Mouse (Mus musculus) gastrocnemius, adult 2 months (tissue): ENCODE data around the gene March1. TPM values are rescaled to one million over a fixed set of nuclear protein-coding genes. Genes with fewer than 3 reads are reported as not detected.
"Not testable (repeated sequence)": the region's sequence is repeated elsewhere in the genome, so short reads cannot be mapped to it uniquely, and the experiment has no call there.

Experiments used
- DNase-seq: peaks from one replicate; pipeline ENCODE4 v3.0.0; 2022
- H3K27ac ChIP-seq: fragments of 200-600 bp; 2 replicates; pipeline ENCODE4 v1.8.1; 2022; ENCODE audit warnings: mild to moderate bottlenecking
- H3K4me3 ChIP-seq: fragments of 200-600 bp; 2 replicates; pipeline ENCODE4 v1.8.1; 2022; ENCODE audit warnings: mild to moderate bottlenecking, moderate library complexity
- CTCF ChIP-seq: fragments of 200-600 bp; IDR thresholded peaks from 2 replicates; pipeline ENCODE4 v1.8.1; 2022; ENCODE audit warnings: antibody characterized with exemption, mild to moderate bottlenecking, moderate library complexity
- intact Hi-C: fragments of 180-260 bp; cut with DNase I; formaldehyde crosslinking; loops from one replicate; pipeline ENCODE4 v1.15.1; 2025
- total RNA-seq, 2 experiments: library from RNA; stranded (reverse); gene quantifications; 2 replicates each; pipeline ENCODE4 v1.2.3; 2021

Gene March1
- total RNA-seq, 2 experiments from 2014 or later = 0.20 to 0.42 TPM

DNA sequence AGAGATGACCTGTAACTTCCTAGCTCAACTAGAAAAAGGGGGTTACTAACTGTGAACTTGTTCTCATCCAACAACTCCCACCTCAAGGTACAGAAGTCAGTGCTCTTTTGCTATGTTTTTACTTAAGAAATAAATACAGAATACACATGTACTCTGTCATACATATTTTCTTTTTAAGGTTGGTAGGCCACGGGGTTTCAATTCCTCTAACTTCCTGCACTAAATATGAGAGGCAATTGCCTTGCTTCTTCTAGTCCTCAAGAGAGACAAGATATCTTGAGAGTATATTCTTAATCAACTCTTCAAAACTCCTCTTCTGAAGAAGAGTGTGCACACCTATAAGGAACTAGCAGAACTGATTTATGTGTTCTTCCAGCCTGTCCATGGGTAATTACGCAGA lies 797.5 kb downstream of the March1 start:
- H3K27ac ChIP-seq = no peak overlapping the region
- no peak for TF ChIP-seq CTCF
- intact Hi-C loops = no loop called here
- no peak overlapping the region for H3K4me3 ChIP-seq
- DNase-seq = no peak

DNA sequence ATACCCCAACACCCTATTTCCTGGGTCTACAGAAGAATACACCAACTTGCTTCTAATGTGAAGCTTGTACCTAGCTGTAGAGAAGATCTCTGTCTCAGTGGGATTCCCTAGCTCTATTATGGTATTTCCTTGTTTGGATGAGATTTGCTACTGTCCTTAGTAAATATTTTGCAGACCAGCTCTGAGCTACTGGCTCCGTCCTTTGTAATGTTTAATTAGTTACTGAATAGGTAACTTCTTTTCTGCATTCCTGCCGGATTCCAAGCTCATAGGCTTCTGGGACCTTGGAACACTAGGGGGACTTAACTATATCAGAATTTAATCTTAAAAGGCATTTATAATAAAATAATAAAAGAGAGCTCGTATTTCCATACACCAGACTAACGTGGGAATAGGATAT lies 799.9 kb downstream of the March1 start:
- H3K4me3 ChIP-seq, intact Hi-C loops, DNase-seq, H3K27ac ChIP-seq: not testable (repeated sequence)

DNA sequence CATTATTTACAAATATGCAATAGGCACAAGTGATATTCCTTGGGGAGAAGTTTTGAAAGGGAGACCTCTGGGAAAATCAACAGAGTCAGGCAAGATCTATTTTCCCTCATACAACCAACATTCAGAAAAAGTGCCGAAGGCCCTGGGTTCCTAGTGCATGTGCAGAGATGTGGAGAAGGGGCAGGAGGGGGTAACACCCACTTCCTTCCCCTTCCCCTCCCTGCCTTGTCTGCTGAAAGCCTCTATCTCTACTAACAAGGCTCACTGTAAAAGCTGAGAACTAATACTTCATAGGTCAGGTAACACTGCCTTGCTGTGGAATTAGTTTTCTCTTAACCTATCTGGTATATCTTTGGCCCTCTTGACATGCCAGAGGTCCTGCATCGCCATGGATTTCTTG lies 812.9 kb downstream of the March1 start:
- no peak for TF ChIP-seq CTCF
- Histone ChIP-seq H3K4me3 (no peak overlapping the region), H3K27ac (no peak overlapping the region)
- intact Hi-C loops = no loop called here
- no peak for DNase-seq

DNA sequence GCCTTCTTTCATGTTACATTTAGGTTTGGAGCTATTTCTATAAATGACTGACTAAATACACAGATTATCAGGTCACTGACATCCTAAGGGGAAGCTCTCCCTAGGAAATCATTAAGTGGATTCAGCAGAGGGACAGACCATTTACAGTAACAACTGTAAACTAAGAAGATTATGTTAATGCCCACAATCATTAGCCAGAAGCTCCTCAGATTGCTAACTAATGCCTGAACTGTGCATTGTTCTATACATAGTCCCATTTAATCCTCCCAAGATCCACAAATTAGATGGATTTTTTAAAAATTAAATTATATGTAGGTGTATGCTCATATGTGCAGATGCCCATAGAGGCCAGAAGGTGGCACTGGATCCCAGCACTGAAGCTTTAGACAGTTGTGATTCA lies 815.9 kb downstream of the March1 start:
- H3K4me3 ChIP-seq = no peak overlapping the region
- DNase-seq = no peak
- TF ChIP-seq CTCF = no peak
- H3K27ac ChIP-seq = no peak overlapping the region
- intact Hi-C loops = no loop called here

DNA sequence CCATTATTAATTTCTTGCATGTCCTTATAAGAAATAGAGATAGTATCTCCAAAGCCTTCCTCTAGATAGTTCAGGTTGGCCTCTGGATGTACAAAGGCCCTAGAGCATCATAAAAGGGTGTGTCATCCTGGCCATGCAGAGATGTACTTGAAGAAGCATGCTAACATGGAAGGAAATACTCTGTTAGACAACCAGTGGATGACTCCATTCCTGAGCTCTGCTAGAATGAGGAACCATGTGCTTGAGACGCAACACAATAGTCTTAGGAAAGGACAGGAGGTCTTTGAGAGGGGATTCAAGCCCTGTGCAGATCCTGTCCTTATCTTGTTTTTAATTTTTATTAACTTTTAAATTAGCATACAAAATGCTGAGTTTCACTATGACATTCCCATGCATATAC lies 819.1 kb downstream of the March1 start:
- no peak overlapping the region for H3K27ac ChIP-seq
- no peak for TF ChIP-seq CTCF
- H3K4me3 ChIP-seq = no peak overlapping the region
- intact Hi-C loops = no loop called here
- no peak for DNase-seq

DNA sequence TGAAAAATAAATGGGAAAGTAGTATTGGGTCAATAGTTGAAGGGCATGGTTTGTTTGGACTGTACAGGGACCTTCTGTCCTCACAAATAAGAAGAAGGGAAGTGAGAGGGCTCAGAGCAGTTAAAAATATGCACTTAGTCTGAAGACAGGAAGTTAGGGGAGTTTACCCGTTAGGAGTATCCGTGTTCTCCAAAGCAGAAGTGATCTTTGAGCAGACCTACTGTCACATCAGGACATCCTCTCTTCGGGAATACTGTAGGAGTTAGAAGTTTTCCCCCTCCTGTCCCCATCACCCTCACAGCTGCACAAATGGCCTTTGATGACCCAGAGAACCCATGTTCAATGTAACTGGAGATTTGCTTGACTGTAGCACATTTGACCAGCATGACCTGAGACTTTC lies 820.2 kb downstream of the March1 start:
- Histone ChIP-seq H3K27ac (no peak overlapping the region), H3K4me3 (no peak overlapping the region)
- intact Hi-C loops = no loop called here
- TF ChIP-seq CTCF = no peak
- no peak for DNase-seq

DNA sequence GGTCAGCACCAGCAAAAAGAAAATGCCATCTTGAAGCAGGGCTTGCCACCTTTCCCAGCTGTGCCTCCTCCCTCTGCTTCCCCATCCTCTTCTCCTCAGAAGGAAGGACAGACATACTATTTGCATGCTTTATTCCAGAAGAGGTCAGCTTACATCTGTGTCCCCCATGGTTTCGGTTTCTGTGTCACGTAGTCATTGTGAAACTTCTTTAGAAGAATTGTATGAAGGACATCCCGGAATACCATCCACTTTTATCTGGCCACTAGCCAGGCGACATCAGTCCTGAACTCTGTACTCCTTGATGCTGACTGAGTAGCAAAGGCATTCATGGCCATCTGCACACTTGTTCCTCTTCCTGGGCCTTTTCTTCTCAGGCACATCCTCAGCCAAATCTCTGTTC lies 820.8 kb downstream of the March1 start:
- H3K4me3 ChIP-seq = no peak overlapping the region
- intact Hi-C loops = no loop called here
- TF ChIP-seq CTCF = no peak
- DNase-seq = peak; percentile 29
- no peak overlapping the region for H3K27ac ChIP-seq

DNA sequence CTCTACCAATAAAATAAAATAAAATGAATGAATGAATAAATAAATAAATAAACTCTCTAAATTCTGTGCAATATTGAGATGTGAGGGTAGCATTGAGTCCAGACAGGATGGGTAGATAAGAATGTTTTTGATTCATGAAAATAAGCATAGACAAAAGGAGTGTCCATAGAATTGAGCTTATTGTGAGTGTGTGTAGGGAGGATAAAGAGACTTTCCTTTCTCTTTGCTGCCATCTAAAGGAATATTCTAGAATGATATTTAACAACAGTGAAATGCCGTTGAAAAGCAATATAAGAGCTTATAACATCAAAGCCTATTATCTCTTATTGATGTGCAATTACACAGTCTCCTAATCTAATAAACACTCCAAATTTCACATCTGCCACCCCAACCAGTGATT lies 823.4 kb downstream of the March1 start:
- no peak overlapping the region for H3K4me3 ChIP-seq
- intact Hi-C loops = no loop called here
- no peak overlapping the region for H3K27ac ChIP-seq
- TF ChIP-seq CTCF = peak; percentile 8; the same call in 1 of the 2 replicates
- DNase-seq = no peak

DNA sequence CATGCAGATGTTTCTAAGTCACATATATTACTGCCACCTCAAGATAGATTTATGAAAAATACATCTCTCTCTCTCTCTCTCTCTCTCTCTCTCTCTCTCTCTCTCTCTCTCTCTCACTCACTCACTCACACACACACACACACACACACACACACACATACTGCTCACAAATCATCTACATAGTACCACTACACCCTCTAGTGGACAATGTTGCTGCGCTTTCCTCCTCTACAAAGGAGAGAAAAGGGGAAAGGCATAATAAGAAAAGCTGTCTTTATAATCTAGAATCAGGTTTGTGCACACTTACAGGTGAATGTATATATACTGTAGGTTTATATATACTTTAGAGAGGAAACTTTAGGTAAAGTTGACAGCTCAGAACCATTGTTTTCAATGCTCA lies 825.1 kb downstream of the March1 start:
- DNase-seq = no peak
- no peak overlapping the region for H3K27ac ChIP-seq
- no peak overlapping the region for H3K4me3 ChIP-seq
- peak; percentile 23; the same call in 1 of the 2 replicates for TF ChIP-seq CTCF
- intact Hi-C loops = no loop called here

DNA sequence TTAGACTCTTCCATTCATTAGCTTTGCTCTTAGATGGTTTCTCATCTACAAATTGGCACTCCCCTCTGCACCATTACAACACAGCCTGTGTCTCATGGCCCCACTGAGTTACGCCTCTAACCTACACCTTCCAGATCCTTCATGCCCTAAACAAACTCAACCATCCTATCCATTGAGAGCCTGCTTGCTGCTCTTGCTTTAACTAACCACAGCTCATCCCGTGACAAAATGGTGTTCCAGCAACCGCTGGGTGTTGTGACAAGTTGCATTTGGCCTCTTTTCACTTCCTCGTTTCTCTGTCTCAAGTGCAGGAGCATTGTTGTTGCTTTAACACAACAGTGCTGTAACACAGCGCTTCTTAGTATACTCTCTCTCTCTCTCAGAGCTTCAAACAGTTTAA lies 826.4 kb downstream of the March1 start:
- intact Hi-C loops = no loop called here

DNA sequence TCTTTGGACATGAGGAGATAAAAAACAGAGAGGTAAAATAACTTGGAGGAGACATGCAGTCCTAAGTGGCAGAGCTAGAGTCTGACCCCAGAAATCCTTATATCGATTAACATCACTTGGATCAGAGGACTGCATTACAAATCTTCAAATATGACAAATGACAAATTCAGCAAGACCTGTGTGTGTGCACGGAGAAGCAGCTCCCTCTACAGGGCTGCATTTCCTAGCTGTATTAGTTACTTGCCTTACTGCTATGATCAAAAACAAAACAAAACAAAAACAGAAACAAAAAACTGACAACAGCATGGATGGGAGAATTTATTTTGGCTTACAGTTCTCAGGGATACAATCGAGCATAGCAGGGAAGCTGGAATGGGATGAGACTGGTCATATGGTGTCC lies 827.7 kb downstream of the March1 start:
- intact Hi-C loops = no loop called here
- Histone ChIP-seq H3K4me3 (no peak overlapping the region), H3K27ac (no peak overlapping the region)
- no peak for TF ChIP-seq CTCF
- no peak for DNase-seq

More for the DNA sequence above, 826.4 kb downstream of the March1 start:
- no peak for TF ChIP-seq CTCF
- DNase-seq = no peak
- Histone ChIP-seq H3K4me3 (no peak overlapping the region), H3K27ac (no peak overlapping the region)

DNA sequence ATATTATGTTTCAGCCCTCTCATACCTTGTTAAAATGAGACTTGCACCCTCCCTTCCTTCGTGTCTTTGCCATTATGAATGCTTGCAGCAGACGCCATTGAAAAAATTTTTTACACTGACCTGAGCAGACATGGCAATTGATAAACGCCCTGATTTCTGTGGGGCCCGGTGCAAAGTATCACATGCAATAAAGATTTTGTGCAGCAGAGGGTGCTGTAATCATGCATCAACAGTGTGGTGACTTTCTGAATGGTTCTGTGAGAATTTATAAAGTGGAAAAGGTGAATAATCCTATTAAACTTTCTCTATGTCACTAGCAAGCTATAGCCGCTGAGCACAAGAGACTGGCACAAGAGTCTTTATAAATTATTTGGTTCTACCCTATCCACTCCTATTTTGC lies 833.0 kb downstream of the March1 start:
- no peak for DNase-seq
- Histone ChIP-seq H3K4me3 (no peak overlapping the region), H3K27ac (no peak overlapping the region)
- peak; percentile 74 for TF ChIP-seq CTCF
- intact Hi-C loops = loop anchor here (2.0 kb wide), 1 partner anchor 46 kb away; no protein-coding TSS in a partner anchor

DNA sequence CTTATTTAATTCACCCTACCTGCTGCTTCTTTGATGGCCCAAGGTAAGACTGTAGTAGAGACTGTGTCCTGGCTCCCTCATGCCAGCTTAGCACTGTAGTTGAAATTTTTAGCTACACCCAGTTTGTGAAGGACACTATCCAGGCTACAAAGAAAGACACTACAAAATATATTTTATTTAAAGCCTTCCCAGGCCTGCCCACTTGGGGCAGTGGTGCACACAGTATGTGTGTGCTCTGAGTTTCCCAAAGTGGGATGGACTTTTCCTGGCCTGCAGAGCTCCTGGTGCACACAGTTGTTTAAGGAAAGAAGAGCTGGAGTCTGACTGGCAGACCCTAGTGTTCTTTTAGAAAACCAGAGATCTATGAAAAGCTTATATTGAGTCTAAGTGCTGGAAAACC lies 839.4 kb downstream of the March1 start:
- intact Hi-C loops = no loop called here

DNA sequence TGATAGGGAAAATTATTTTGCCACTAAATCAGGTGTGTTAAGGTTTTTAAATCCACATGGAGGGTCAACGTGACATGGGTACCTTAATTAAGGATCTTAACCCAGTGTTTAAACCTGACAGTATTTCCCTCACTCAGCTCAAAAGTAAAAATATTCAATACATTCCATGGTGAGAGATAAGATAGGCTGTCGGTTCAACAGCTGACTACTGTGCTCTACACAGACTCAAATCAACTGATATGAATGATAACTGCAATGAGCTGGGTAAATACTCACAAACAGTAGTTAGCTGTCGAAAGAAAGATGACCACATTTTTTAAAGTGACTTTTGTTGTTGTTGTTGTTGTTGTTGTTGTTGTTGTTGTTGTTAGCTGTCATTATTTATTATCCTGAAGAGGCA lies 852.1 kb downstream of the March1 start:
- intact Hi-C loops = no loop called here
- DNase-seq = no peak
- H3K27ac ChIP-seq = no peak overlapping the region
- TF ChIP-seq CTCF = no peak
- H3K4me3 ChIP-seq = no peak overlapping the region

More for the DNA sequence above, 839.4 kb downstream of the March1 start:
- peak; percentile 7; the same call in 1 of the 2 replicates for TF ChIP-seq CTCF
- no peak overlapping the region for H3K27ac ChIP-seq
- H3K4me3 ChIP-seq = no peak overlapping the region
- no peak for DNase-seq

DNA sequence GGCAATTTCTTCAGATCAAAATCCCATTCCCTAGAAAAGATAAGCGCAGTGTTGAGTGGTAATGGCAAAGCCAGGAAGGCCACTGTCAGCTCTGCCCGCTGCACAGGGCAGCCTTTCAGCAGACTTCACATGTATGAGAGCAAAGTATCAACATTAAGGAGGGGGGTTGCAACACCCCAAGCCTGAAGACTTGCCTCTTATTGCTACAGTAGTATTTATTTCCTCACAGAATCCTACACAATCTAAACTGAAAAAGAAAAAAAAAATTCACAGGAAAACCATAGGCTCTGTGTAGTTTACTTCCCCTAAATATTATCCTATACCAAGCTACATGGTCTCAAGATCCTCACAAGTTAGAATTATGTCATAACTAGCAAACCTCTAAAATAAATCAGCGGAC lies 859.2 kb downstream of the March1 start:
- H3K4me3 ChIP-seq = no peak overlapping the region
- no peak for TF ChIP-seq CTCF
- no peak overlapping the region for H3K27ac ChIP-seq
- DNase-seq = no peak
- intact Hi-C loops = no loop called here
